Mouse (Mus musculus) layer of hippocampus, adult 9-11 months (tissue): ENCODE data around the gene Mrc2.
A peak's percentile ranks its signal among the peaks of the same experiment; 100 is the strongest.

Source experiments
- DNase-seq: peaks from one replicate; pipeline ENCODE4 v3.0.0; 2022

The Mrc2 gene

GRCm38 (mm10) chr11:105311291-105311975 is 19.0 kb downstream of the Mrc2 start:
- DNase-seq: peak; percentile 65

- DNase-seq: no peak
Measured at GRCm38 (mm10) chr11:105312311-105312942, 20.0 kb downstream of the Mrc2 start.

- no peak for DNase-seq
Measured at GRCm38 (mm10) chr11:105312972-105313632, 20.7 kb downstream of the Mrc2 start.

- DNase-seq: no peak
Measured at GRCm38 (mm10) chr11:105313633-105314014, 21.2 kb downstream of the Mrc2 start.

- no peak for DNase-seq
Measured at GRCm38 (mm10) chr11:105315296-105315695, 22.9 kb downstream of the Mrc2 start.

GRCm38 (mm10) chr11:105316121-105316520 is 23.7 kb downstream of the Mrc2 start:
- no peak for DNase-seq

- DNase-seq: peak; percentile 54
Measured at GRCm38 (mm10) chr11:105317769-105318168, 25.3 kb downstream of the Mrc2 start.

GRCm38 (mm10) chr11:105321090-105321489 is 28.6 kb downstream of the Mrc2 start:
- no peak for DNase-seq

GRCm38 (mm10) chr11:105323530-105323929 is 31.1 kb downstream of the Mrc2 start:
- no peak for DNase-seq

GRCm38 (mm10) chr11:105327101-105327500 is 34.7 kb downstream of the Mrc2 start:
- DNase-seq: no peak

- no peak for DNase-seq
Measured at GRCm38 (mm10) chr11:105329962-105330361, 37.5 kb downstream of the Mrc2 start.

- DNase-seq: no peak
Measured at GRCm38 (mm10) chr11:105331129-105331528, 38.7 kb downstream of the Mrc2 start.

- no peak for DNase-seq
Measured at GRCm38 (mm10) chr11:105331732-105332131, 39.3 kb downstream of the Mrc2 start.

- DNase-seq: peak; percentile 39
Measured at GRCm38 (mm10) chr11:105332468-105332867, 40.0 kb downstream of the Mrc2 start.

- no peak for DNase-seq
Measured at GRCm38 (mm10) chr11:105333867-105334670, 41.6 kb downstream of the Mrc2 start.

- DNase-seq: no peak
Measured at GRCm38 (mm10) chr11:105338596-105339390, 46.4 kb downstream of the Mrc2 start.

GRCm38 (mm10) chr11:105345284-105345683 is 52.8 kb downstream of the Mrc2 start:
- DNase-seq: no peak

GRCm38 (mm10) chr11:105347162-105348161 is 55.0 kb downstream of the Mrc2 start:
- peak; percentile 83 for DNase-seq

- DNase-seq: no peak
Measured at GRCm38 (mm10) chr11:105348495-105348982, 56.1 kb downstream of the Mrc2 start.

- no peak for DNase-seq
Measured at GRCm38 (mm10) chr11:105349780-105350324, 57.4 kb downstream of the Mrc2 start.

- DNase-seq: no peak
Measured at GRCm38 (mm10) chr11:105350643-105351042, 58.2 kb downstream of the Mrc2 start.
